Mouse (Mus musculus): ENCODE results near the gene 4930562C15Rik. TPM values are rescaled to one million over a fixed set of nuclear protein-coding genes. Genes with fewer than 3 reads are reported as not detected.

Gene 4930562C15Rik
- polyA plus RNA-seq, 1 experiment = 4.9 TPM

GRCm38 (mm10) chr16:4898881-4899280, 63.7 kb downstream of the 4930562C15Rik start:
- TF ChIP-seq POLR2A (IDR thresholded peaks at IDR 0.05; ENCODE audit: borderline replicate concordance, extremely low read depth, low read depth, low read length) (no peak), CTCF (IDR thresholded peaks at IDR 0.05; ENCODE audit: insufficient read depth, low read length) (no peak)
- no peak for DNase-seq
- no peak overlapping the region for H3K4me3 ChIP-seq (replicated peaks; ENCODE audit: extremely low read depth, low read depth, low read length)
- 83% methylated on average over 6 of the region's 6 CpGs for WGBS
- H3K4me1 ChIP-seq (ENCODE audit: control insufficient read depth, insufficient read depth, low read length) = peaks cover 29% of the 10 kb centered on the region

GRCm38 (mm10) chr16:4899711-4900110, 64.5 kb downstream of the 4930562C15Rik start:
- Histone ChIP-seq H3K4me3 (replicated peaks; ENCODE audit: extremely low read depth, low read depth, low read length) (no peak overlapping the region), H3K4me1 (ENCODE audit: control insufficient read depth, insufficient read depth, low read length) (peaks cover 21% of the 10 kb centered on the region)
- WGBS = 62% methylated on average over 2 of the region's 2 CpGs

GRCm38 (mm10) chr16:4901167-4901566, 66.0 kb downstream of the 4930562C15Rik start:
- Histone ChIP-seq H3K4me1 (ENCODE audit: control insufficient read depth, insufficient read depth, low read length) (peaks cover 30% of the 10 kb centered on the region), H3K4me3 (replicated peaks; ENCODE audit: extremely low read depth, low read depth, low read length) (no peak overlapping the region)
- no peak for TF ChIP-seq POLR2A (IDR thresholded peaks at IDR 0.05; ENCODE audit: borderline replicate concordance, extremely low read depth, low read depth, low read length)
- TF ChIP-seq CTCF (IDR thresholded peaks at IDR 0.05; ENCODE audit: insufficient read depth, low read length) = no peak
- no peak for DNase-seq
- WGBS = 69% methylated on average over 7 of the region's 7 CpGs

More at GRCm38 (mm10) chr16:4899711-4900110, 64.5 kb downstream of the 4930562C15Rik start:
- DNase-seq = no peak
- TF ChIP-seq POLR2A (IDR thresholded peaks at IDR 0.05; ENCODE audit: borderline replicate concordance, extremely low read depth, low read depth, low read length) = no peak
- no peak for TF ChIP-seq CTCF (IDR thresholded peaks at IDR 0.05; ENCODE audit: insufficient read depth, low read length)

GRCm38 (mm10) chr16:4902390-4902789, 67.2 kb downstream of the 4930562C15Rik start:
- 74% methylated on average over 2 of the region's 2 CpGs for WGBS
- DNase-seq = no peak
- H3K4me3 ChIP-seq (replicated peaks; ENCODE audit: extremely low read depth, low read depth, low read length) = no peak overlapping the region
- TF ChIP-seq POLR2A (IDR thresholded peaks at IDR 0.05; ENCODE audit: borderline replicate concordance, extremely low read depth, low read depth, low read length) = no peak
- no peak for TF ChIP-seq CTCF (IDR thresholded peaks at IDR 0.05; ENCODE audit: insufficient read depth, low read length)
- peaks cover 18% of the 10 kb centered on the region for H3K4me1 ChIP-seq (ENCODE audit: control insufficient read depth, insufficient read depth, low read length)

- H3K4me1 ChIP-seq (ENCODE audit: control insufficient read depth, insufficient read depth, low read length) = peaks cover 16% of the 10 kb centered on the region
- no peak for DNase-seq
- TF ChIP-seq POLR2A (IDR thresholded peaks at IDR 0.05; ENCODE audit: borderline replicate concordance, extremely low read depth, low read depth, low read length) (no peak), CTCF (IDR thresholded peaks at IDR 0.05; ENCODE audit: insufficient read depth, low read length) (no peak)
- H3K4me3 ChIP-seq (replicated peaks; ENCODE audit: extremely low read depth, low read depth, low read length) = no peak overlapping the region
- 52% methylated on average over 6 of the region's 6 CpGs for WGBS
These were observed 68.4 kb downstream of the 4930562C15Rik start for GRCm38 (mm10) chr16:4903491-4904102.

GRCm38 (mm10) chr16:4904878-4905277, 69.7 kb downstream of the 4930562C15Rik start:
- DNase-seq = no peak
- no peak for TF ChIP-seq POLR2A (IDR thresholded peaks at IDR 0.05; ENCODE audit: borderline replicate concordance, extremely low read depth, low read depth, low read length)
- no peak for TF ChIP-seq CTCF (IDR thresholded peaks at IDR 0.05; ENCODE audit: insufficient read depth, low read length)
- Histone ChIP-seq H3K4me1 (ENCODE audit: control insufficient read depth, insufficient read depth, low read length) (peaks cover 16% of the 10 kb centered on the region), H3K4me3 (replicated peaks; ENCODE audit: extremely low read depth, low read depth, low read length) (no peak overlapping the region)
- 82% methylated on average over 3 of the region's 3 CpGs for WGBS

GRCm38 (mm10) chr16:4905591-4905990, 70.4 kb downstream of the 4930562C15Rik start:
- WGBS = 43% methylated on average over 1 of the region's 1 CpGs
- Histone ChIP-seq H3K4me3 (replicated peaks; ENCODE audit: extremely low read depth, low read depth, low read length) (no peak overlapping the region), H3K4me1 (ENCODE audit: control insufficient read depth, insufficient read depth, low read length) (peaks cover 16% of the 10 kb centered on the region)
- DNase-seq = no peak
- TF ChIP-seq CTCF (IDR thresholded peaks at IDR 0.05; ENCODE audit: insufficient read depth, low read length) (no peak), POLR2A (IDR thresholded peaks at IDR 0.05; ENCODE audit: borderline replicate concordance, extremely low read depth, low read depth, low read length) (no peak)

- DNase-seq = no peak
- TF ChIP-seq POLR2A (IDR thresholded peaks at IDR 0.05; ENCODE audit: borderline replicate concordance, extremely low read depth, low read depth, low read length) (no peak), CTCF (IDR thresholded peaks at IDR 0.05; ENCODE audit: insufficient read depth, low read length) (no peak)
- peaks cover 16% of the 10 kb centered on the region for H3K4me1 ChIP-seq (ENCODE audit: control insufficient read depth, insufficient read depth, low read length)
- H3K4me3 ChIP-seq (replicated peaks; ENCODE audit: extremely low read depth, low read depth, low read length) = no peak overlapping the region
These were observed 71.3 kb downstream of the 4930562C15Rik start for GRCm38 (mm10) chr16:4906559-4906958.

- TF ChIP-seq POLR2A (IDR thresholded peaks at IDR 0.05; ENCODE audit: borderline replicate concordance, extremely low read depth, low read depth, low read length) = no peak
- H3K4me1 ChIP-seq (ENCODE audit: control insufficient read depth, insufficient read depth, low read length) = peaks cover 16% of the 10 kb centered on the region
- WGBS = 52% methylated on average over 2 of the region's 2 CpGs
- no peak for DNase-seq
- no peak overlapping the region for H3K4me3 ChIP-seq (replicated peaks; ENCODE audit: extremely low read depth, low read depth, low read length)
These were observed 72.2 kb downstream of the 4930562C15Rik start for GRCm38 (mm10) chr16:4907386-4907785.

- DNase-seq = no peak
- TF ChIP-seq CTCF (IDR thresholded peaks at IDR 0.05; ENCODE audit: insufficient read depth, low read length) (no peak), POLR2A (IDR thresholded peaks at IDR 0.05; ENCODE audit: borderline replicate concordance, extremely low read depth, low read depth, low read length) (no peak)
These were observed 72.8 kb downstream of the 4930562C15Rik start for GRCm38 (mm10) chr16:4907972-4908371.

More at GRCm38 (mm10) chr16:4907972-4908371, 72.8 kb downstream of the 4930562C15Rik start:
- no peak overlapping the region for H3K4me3 ChIP-seq (replicated peaks; ENCODE audit: extremely low read depth, low read depth, low read length)
- WGBS = 50% methylated on average over 4 of the region's 5 CpGs
- peaks cover 19% of the 10 kb centered on the region for H3K4me1 ChIP-seq (ENCODE audit: control insufficient read depth, insufficient read depth, low read length)

Data from lung, adult 2 months (tissue).